Mouse (Mus musculus) monocyte, adult 2 months (primary cell): ENCODE results near the gene Mettl27.
"Not testable (repeated sequence)": the region's sequence is repeated elsewhere in the genome, so short reads cannot be mapped to it uniquely, and the experiment has no call there.

Experiments used
- DNase-seq, 2 experiments: peaks; one replicate each; pipeline ENCODE4 v3.0.0; 2022; ENCODE audit warnings: low spot score in 2 of 2, low read depth in 1 of 2

The Mettl27 gene

GRCm38 (mm10) chr5:134920106-134920687 lies 12.0 kb upstream of the Mettl27 start:
- DNase-seq, result no peak

DNA sequence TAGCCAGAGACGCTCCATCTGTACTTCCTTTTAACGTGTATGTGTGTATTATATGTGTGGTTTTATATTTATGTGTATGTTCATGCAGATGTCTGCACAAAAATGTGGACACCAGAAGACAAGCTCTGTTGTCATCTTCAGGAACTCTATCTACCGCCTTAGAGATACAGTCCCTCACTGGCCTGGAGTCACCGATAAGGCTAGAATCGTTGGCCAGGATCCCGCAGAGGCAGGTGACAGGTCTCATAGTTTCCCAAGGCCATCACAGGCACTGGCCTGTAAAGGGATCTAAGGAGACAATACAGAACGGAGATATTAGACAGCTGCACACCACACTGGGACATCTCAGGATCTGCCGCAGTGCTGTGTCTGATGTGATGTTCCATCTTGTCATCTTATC lies 11.1 kb upstream of the Mettl27 start:
- DNase-seq, result no peak

- no peak for DNase-seq
Measured at GRCm38 (mm10) chr5:134923141-134923540, 9.0 kb upstream of the Mettl27 start.

GRCm38 (mm10) chr5:134926726-134927125 lies 5.4 kb upstream of the Mettl27 start:
- DNase-seq, result no peak

DNA sequence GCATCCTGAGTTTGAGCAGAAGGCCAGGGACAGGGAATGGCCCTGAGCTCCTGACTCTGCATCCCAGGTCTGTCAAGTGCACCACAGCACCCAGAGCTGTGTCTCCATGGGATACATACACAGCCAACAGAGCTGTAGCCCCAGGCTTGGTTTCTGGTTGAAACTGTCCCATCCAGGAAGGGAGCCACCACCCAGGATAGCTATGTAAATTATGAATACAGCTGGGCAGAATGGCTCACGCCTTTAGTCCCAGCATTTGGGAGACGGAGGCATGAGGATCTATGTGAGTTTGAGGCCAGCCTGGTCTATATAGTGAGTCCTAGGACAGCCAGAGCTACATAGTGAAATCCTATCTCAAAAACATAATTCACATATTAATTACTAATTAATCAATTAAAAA lies 2.2 kb upstream of the Mettl27 start:
- DNase-seq, result no peak

- peak in 1 of 2 experiments; percentile 33 for DNase-seq
Measured at GRCm38 (mm10) chr5:134932903-134933276, 722 bp downstream of the Mettl27 start.

DNA sequence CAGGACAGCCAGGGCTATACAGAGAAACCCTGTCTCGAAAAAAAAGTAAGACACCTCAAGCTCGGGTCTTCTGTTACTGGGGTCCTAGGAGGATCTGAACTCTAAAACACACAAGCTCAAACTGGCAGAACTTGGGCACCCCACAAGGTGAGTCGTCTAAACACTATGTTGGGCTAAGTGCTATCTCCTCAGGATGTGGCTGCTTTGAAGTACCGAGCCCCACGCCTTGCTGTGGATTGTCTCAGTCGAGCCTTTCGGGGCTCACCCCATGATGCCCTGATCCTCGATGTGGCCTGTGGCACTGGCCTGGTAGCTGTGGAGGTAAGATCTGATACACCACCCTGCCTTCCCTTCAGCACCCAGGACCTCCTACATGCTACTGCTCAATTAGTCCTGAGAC lies 1.1 kb downstream of the Mettl27 start:
- DNase-seq, result no peak

- not testable (repeated sequence) for DNase-seq
Measured at GRCm38 (mm10) chr5:134933686-134934085, 1.5 kb downstream of the Mettl27 start.

DNA sequence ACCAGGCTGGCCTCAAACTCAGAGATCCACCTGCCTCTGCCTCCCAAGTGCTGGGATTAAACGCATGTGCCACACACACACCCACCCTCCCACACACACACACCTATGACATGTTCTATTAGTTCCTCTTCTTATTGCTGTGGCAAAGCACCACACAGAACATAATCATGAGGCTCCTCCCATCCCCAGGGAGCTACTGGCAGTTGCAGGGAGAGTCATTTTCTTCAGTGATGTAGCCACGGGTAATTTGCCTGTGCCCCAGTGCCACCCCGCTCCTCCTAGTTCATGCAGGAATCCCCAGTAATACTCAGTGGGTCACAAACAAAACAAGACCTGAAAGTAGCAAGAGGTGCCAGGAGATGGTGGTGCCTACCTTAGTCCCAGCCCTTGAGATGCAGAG lies 2.5 kb downstream of the Mettl27 start:
- no peak for DNase-seq

GRCm38 (mm10) chr5:134936051-134936450 lies 3.9 kb downstream of the Mettl27 start:
- DNase-seq, result no peak

DNA sequence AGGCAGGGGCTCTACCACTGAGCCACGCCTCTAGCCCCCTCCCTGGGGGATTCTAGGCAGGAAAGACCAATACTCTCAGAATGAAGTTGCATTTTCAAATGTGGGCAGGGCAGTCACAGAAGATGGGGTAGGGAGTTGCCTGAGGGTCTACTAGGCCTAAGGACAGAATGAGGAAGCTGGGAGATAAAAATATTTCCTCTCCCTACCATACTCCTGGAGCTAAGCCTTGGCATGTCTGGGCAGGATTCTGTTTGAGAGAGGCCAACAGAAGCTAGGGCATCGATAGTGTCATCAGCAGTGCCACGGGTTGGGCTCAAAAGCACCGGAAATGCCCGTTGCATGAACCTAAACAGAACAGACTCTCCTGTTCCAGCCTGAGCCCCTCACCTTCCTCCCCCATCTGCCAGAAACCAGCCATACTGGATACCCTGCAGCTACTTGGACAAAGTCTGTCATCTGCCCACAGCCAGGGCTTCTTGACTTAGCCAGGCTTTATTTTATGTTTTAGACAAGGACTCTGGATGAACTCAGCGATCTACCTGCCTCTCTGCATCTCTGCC lies 4.5 kb downstream of the Mettl27 start:
- DNase-seq, result no peak

GRCm38 (mm10) chr5:134939069-134939468 lies 6.9 kb downstream of the Mettl27 start:
- DNase-seq, result no peak

DNA sequence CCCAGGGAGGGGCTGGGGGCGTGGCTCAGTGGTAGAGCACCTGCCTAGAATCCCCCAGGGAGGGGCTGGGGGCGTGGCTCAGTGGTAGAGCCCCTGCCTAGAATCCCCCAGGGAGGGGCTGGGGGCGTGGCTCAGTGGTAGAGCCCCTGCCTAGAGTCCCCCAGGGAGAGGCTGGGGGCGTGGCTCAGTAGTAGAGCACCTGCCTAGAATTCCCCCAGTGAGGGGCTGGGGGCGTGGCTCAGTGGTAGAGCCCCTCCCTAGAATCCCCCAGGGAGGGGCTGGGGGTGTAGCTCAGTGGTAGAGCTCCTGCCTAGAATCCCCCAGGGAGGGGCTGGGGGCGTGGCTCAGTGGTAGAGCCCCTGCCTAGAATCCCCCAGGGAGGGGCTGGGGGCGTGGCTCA lies 7.4 kb downstream of the Mettl27 start:
- DNase-seq, result not testable (repeated sequence)

GRCm38 (mm10) chr5:134941472-134942209 lies 9.5 kb downstream of the Mettl27 start:
- DNase-seq, result no peak

- no peak for DNase-seq
Measured at GRCm38 (mm10) chr5:134942740-134943139, 10.6 kb downstream of the Mettl27 start.

DNA sequence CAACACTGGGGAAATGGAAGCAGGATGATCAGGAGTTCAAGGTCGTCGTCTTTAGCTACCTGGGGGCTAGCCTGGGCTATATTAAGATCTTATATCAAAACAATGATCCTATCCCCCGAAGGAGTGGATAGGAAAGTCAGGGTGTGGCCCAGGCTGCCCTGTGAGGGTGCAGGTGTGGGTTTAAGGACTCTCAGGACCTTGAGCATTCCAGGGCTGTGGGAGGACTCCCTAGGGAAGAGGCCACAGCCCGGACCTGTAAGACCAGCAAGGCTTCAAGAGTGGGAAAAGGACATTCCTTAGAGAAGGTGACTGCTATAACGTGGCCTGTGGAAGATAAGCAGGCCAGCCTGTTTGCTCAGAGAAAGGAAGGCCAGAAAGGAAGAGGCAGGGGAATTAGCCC lies 12.0 kb downstream of the Mettl27 start:
- no peak for DNase-seq

DNA sequence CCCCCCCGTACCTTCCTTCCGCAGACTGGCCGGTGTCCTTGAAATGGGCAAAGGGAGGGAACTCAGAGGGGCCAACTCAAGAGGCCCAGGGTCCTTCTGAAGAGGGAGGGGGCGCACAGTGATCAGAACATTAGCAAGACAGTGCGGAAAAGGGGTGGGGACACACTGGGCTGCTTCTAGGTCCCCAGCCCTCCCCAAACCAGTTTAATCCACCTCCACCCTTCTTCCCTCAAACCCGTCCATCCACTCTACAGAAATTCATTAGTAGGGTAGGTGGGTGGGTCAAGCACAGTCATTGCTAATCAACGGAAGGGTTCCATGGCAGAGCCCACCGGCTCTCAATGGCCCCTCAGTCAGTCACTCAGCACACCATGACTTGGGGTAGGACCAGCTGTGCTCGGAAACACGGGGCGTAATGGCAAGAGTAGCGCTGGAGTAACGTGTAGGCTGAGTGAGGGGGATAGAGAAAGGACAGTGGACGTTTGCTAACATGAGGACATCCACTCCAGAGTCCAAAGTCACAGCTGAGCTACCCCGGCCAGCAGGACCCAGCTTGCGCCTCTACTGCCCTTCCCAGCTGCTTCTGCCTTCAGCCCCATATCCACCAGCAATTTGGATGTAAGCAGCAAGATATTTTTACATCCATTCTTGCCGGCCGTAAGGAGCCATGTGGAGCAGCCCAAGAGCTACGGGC lies 13.2 kb downstream of the Mettl27 start:
- no peak for DNase-seq

GRCm38 (mm10) chr5:134946063-134946856 lies 14.1 kb downstream of the Mettl27 start:
- DNase-seq, result no peak

DNA sequence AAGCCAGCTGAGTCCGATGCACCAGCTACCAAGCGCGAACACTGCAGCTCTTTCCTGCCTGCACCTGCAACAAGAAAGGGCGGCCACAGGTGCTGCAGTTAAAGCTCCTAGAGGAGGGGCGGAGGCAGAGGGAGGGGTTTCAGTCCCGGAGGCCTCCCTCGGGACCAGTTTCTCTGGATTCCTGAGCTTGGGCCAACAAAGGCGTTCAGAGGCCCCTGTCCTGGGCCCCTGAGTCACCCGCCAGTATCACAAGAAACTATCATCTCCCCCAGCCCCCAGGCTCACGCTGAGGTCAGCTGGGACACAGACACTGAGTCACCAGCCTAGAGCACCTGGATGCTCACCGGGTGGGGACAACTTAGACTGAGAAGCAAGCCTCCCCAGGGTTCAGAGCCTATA lies 14.7 kb downstream of the Mettl27 start, which contains the start of gene Cldn4:
Gene Cldn4 (minus strand): TSS at position 78 of the 399 bp plus-strand sequence.
- DNase-seq, result no peak

DNA sequence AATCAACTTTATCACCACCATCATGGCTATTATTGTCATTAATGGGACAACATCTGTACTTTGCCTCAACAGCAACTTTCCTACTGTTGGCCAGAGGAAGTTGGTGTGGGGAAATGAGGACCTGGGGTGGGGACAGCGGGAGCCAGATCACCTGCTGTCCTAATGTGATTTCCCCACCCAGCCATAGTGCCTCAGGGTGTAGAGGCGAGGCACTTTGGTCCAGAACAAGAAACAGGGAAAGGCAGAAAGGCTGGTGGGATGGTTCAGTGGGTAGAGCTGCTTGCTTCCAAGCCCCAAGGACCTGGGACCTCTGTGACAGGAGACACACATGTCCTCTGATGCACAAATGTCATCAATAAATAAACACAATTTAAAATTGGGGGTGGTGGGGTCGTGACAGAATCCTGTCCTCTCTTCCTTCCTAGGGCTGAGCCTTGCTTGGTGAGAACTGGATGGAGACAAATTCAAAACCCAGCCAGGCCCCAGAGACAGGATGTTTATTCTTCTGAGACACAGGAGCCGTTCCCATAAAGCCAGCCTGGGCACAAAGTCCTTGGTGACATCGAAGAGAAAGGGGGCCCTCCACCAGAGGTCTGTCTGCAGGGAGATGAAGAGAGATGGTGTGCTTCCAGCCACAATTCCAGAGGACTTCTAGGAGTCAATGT lies 15.4 kb downstream of the Mettl27 start:
- no peak for DNase-seq

DNA sequence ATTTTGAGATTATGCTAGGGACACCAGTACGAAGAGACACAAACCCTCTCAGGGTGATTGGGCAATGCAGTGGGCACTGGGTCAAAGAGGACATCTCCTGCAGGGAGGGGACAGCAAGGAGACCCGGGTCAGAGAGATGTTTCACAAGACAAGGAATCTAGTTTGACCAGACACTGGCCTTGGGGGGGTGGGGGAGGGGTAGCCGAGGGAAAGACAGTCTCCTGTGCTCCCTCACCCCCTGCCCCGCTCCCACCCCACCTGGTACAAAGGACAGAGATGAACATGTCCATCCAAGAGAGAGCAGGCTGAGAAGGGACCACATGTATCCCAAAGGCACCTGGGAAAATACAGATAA lies 15.9 kb downstream of the Mettl27 start:
- DNase-seq, result no peak
